Mouse (Mus musculus): ENCODE results near the gene Asgr2. TPM values are rescaled to one million over a fixed set of nuclear protein-coding genes. Genes with fewer than 3 reads are reported as not detected.

The Asgr2 gene
- polyA plus RNA-seq, 1 experiment from 2014 or later: 0.12 TPM

Other genes starting within 250 kb of the Asgr2 start
- gene Plscr3, start 246.3 kb upstream of the Asgr2 start, polyA plus RNA-seq (2015; fragmentation: Nextera tagmentation; extraction: Ambion mirVana): 126 and 148 TPM in 2 replicates
- gene Tnk1, start 233.9 kb upstream of the Asgr2 start, polyA plus RNA-seq (2015; fragmentation: Nextera tagmentation; extraction: Ambion mirVana): 6.9 TPM in 2 replicates
- 0.35 and 0.47 TPM in 2 replicates for gene Tmem95, start 214.6 kb upstream of the Asgr2 start, polyA plus RNA-seq (2015; fragmentation: Nextera tagmentation; extraction: Ambion mirVana)
- 13.8 and 18.1 TPM in 2 replicates for gene Kctd11, start 211.2 kb upstream of the Asgr2 start, polyA plus RNA-seq (2015; fragmentation: Nextera tagmentation; extraction: Ambion mirVana)
- gene Acap1, start 197.1 kb upstream of the Asgr2 start, polyA plus RNA-seq (2015; fragmentation: Nextera tagmentation; extraction: Ambion mirVana): 1.8 and 2.3 TPM in 2 replicates
- gene 2810408A11Rik, start 191.7 kb upstream of the Asgr2 start, polyA plus RNA-seq (2015; fragmentation: Nextera tagmentation; extraction: Ambion mirVana): 8.7 and 9.4 TPM in 2 replicates
- 7.8 and 8.5 TPM in 2 replicates for gene Neurl4, start 191.6 kb upstream of the Asgr2 start, polyA plus RNA-seq (2015; fragmentation: Nextera tagmentation; extraction: Ambion mirVana)
- gene Gps2, start 178.8 kb upstream of the Asgr2 start, polyA plus RNA-seq (2015; fragmentation: Nextera tagmentation; extraction: Ambion mirVana): 84.5 and 85.1 TPM in 2 replicates
- gene Eif5a, start 170.7 kb upstream of the Asgr2 start, polyA plus RNA-seq (2015; fragmentation: Nextera tagmentation; extraction: Ambion mirVana): 1,531 and 1,570 TPM in 2 replicates
- gene Ybx2, start 156.8 kb upstream of the Asgr2 start, polyA plus RNA-seq (2015; fragmentation: Nextera tagmentation; extraction: Ambion mirVana): 2.7 and 6.2 TPM in 2 replicates
- gene Slc2a4, start 144.5 kb upstream of the Asgr2 start, polyA plus RNA-seq (2015; fragmentation: Nextera tagmentation; extraction: Ambion mirVana): 21.1 and 21.7 TPM in 2 replicates
- 37.5 and 57.4 TPM in 2 replicates for gene Cldn7, start 127.9 kb upstream of the Asgr2 start, polyA plus RNA-seq (2015; fragmentation: Nextera tagmentation; extraction: Ambion mirVana)
- gene Ctdnep1, start 111.5 kb upstream of the Asgr2 start, polyA plus RNA-seq (2015; fragmentation: Nextera tagmentation; extraction: Ambion mirVana): 31.6 and 34.9 TPM in 2 replicates
- 112 and 113 TPM in 2 replicates for gene Elp5, start 110.1 kb upstream of the Asgr2 start, polyA plus RNA-seq (2015; fragmentation: Nextera tagmentation; extraction: Ambion mirVana)
- 543 and 559 TPM in 2 replicates for gene Gabarap, start 101.5 kb upstream of the Asgr2 start, polyA plus RNA-seq (2015; fragmentation: Nextera tagmentation; extraction: Ambion mirVana)
- gene Phf23, start 96.9 kb upstream of the Asgr2 start, polyA plus RNA-seq (2015; fragmentation: Nextera tagmentation; extraction: Ambion mirVana): 77.8 and 83.0 TPM in 2 replicates
- 47.3 and 52.3 TPM in 2 replicates for gene Dvl2, start 92.0 kb upstream of the Asgr2 start, polyA plus RNA-seq (2015; fragmentation: Nextera tagmentation; extraction: Ambion mirVana)
- 95.6 and 97.7 TPM in 2 replicates for gene Acadvl, start 77.2 kb upstream of the Asgr2 start, polyA plus RNA-seq (2015; fragmentation: Nextera tagmentation; extraction: Ambion mirVana)
- 11.4 and 14.4 TPM in 2 replicates for gene Dlg4, start 75.7 kb upstream of the Asgr2 start, polyA plus RNA-seq (2015; fragmentation: Nextera tagmentation; extraction: Ambion mirVana)
- 0.24 and 0.27 TPM in 2 replicates for gene Asgr1, start 38.6 kb upstream of the Asgr2 start, polyA plus RNA-seq (2015; fragmentation: Nextera tagmentation; extraction: Ambion mirVana)
- gene Mgl2, start 37.7 kb downstream of the Asgr2 start, polyA plus RNA-seq (2015; fragmentation: Nextera tagmentation; extraction: Ambion mirVana): 0.42 and 2.1 TPM in 2 replicates
- gene Clec10a, start 63.6 kb downstream of the Asgr2 start, polyA plus RNA-seq (2015; fragmentation: Nextera tagmentation; extraction: Ambion mirVana): 1.5 and 2.6 TPM in 2 replicates
- gene Slc16a11, start 120.1 kb downstream of the Asgr2 start, polyA plus RNA-seq (2015; fragmentation: Nextera tagmentation; extraction: Ambion mirVana): 6.9 and 11.2 TPM in 2 replicates
- 10.3 and 13.2 TPM in 2 replicates for gene Slc16a13, start 128.4 kb downstream of the Asgr2 start, polyA plus RNA-seq (2015; fragmentation: Nextera tagmentation; extraction: Ambion mirVana)
- gene Bcl6b, start 137.2 kb downstream of the Asgr2 start, polyA plus RNA-seq (2015; fragmentation: Nextera tagmentation; extraction: Ambion mirVana): 11.9 and 12.4 TPM in 2 replicates
- 157 and 177 TPM in 2 replicates for gene 0610010K14Rik, start 145.3 kb downstream of the Asgr2 start, polyA plus RNA-seq (2015; fragmentation: Nextera tagmentation; extraction: Ambion mirVana)
- 9.5 and 12.0 TPM in 2 replicates for gene Gm21988, start 147.2 kb downstream of the Asgr2 start, polyA plus RNA-seq (2015; fragmentation: Nextera tagmentation; extraction: Ambion mirVana)
- 231 and 240 TPM in 2 replicates for gene Rnasek, start 147.2 kb downstream of the Asgr2 start, polyA plus RNA-seq (2015; fragmentation: Nextera tagmentation; extraction: Ambion mirVana)
- 15.4 and 17.6 TPM in 2 replicates for gene Alox12, start 162.7 kb downstream of the Asgr2 start, polyA plus RNA-seq (2015; fragmentation: Nextera tagmentation; extraction: Ambion mirVana)
- 5.9 and 6.9 TPM in 2 replicates for gene Alox12e, start 230.0 kb downstream of the Asgr2 start, polyA plus RNA-seq (2015; fragmentation: Nextera tagmentation; extraction: Ambion mirVana)

Measured in embryonic facial prominence, embryonic 15.5 days (tissue).